In the genomic region with DNA sequence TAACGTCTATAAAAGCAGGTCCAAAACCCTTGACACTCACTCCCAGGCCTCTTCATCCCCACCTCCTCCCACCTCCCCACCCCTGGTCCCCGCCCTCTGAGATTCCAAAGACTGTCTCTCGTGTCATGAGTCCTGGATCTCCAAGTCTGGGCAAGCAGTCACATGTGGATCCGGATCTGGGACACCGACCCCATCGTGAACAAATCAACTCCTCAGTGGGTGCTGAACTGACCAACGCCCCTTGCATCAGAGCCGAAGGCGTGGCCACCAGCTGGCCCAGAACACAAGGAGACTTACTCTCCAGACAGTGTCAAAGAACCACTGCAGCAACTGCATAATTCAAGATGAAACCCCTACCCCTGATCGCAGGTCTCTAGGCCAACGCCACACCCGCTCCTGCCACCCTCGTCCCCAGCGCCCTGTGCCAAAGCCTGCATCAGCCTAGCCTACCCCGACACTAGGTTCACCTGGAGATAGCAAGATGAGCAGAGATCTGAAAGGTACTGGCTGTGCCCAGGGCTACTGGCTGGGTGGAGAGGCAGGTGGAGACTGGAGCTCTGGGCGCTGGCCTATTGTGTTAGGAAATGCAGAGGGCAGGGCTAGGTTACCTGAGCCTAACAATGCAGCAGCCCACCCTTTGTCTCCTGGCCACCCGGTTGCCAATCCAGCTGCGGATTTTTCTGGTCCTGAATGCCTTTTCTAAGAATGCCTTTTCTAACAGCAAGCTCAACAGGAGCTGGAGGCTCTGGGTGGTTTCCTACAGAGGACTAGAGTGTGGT, we compare ENCODE assay signal across 23 mouse cellular contexts. TPM values are rescaled to one million over a fixed set of nuclear protein-coding genes. Genes with fewer than 3 reads are reported as not detected.
DNase-seq lines count a peak whose midpoint lies in the region; ATAC-seq and TF ChIP-seq lines count a peak whose summit lies in the region.
"Had no signal": no experiment of that assay in that cellular context is flagged by ENCODE, and none has a peak within 500 bp of the region (broad histone marks: within the 10 kb centered on the region; RNA-seq: fewer than 3 reads in every experiment).

A gene (minus strand): TSS at position 533 of the 779 bp plus-strand sequence.

- H3K9me3 ChIP-seq in embryonic facial prominence, embryonic 12.5 days, result no peaks in the 10 kb centered on the region
- no peaks in the 10 kb centered on the region for H3K9me3 ChIP-seq in embryonic facial prominence, embryonic 10.5 days
- no peaks in the 10 kb centered on the region for H3K9me3 ChIP-seq in intestine, postnatal 0 days (ENCODE audit: control insufficient read depth)
- H3K9me3 ChIP-seq in intestine, embryonic 16.5 days (ENCODE audit: control insufficient read depth, low read length), result no peaks in the 10 kb centered on the region
- no peaks in the 10 kb centered on the region for H3K9me3 ChIP-seq in embryonic facial prominence, embryonic 14.5 days (ENCODE audit: control insufficient read depth, low read length)
- H3K9me3 ChIP-seq: forebrain, embryonic 12.5 days; G1E; heart, embryonic 13.5 days; intestine, embryonic 15.5 days had no signal

- H3K27ac ChIP-seq in embryonic facial prominence, embryonic 12.5 days, result no peak within 1 kb of the TSS
- H3K27ac ChIP-seq in embryonic facial prominence, embryonic 10.5 days (replicated peaks), result no peak within 1 kb of the TSS
- no peak within 1 kb of the TSS for H3K27ac ChIP-seq in intestine, postnatal 0 days (ENCODE audit: low read depth, low read length)
- H3K27ac ChIP-seq in intestine, embryonic 16.5 days (ENCODE audit: low read length), result no peak within 1 kb of the TSS
- no peak within 1 kb of the TSS for H3K27ac ChIP-seq in embryonic facial prominence, embryonic 14.5 days (replicated peaks; ENCODE audit: low read depth, low read length)
- H3K27ac ChIP-seq: forebrain, embryonic 12.5 days; heart, embryonic 13.5 days; hindbrain, embryonic 14.5 days; intestine, embryonic 15.5 days had no signal

- no peak within 1 kb of the TSS for H3K4me3 ChIP-seq in embryonic facial prominence, embryonic 12.5 days
- no peak within 1 kb of the TSS for H3K4me3 ChIP-seq in embryonic facial prominence, embryonic 10.5 days
- no peak within 1 kb of the TSS for H3K4me3 ChIP-seq in intestine, postnatal 0 days (ENCODE audit: low read depth, low read length)
- no peak within 1 kb of the TSS for H3K4me3 ChIP-seq in intestine, embryonic 16.5 days (ENCODE audit: low read length)
- H3K4me3 ChIP-seq in embryonic facial prominence, embryonic 14.5 days (ENCODE audit: low read depth, low read length), result no peak within 1 kb of the TSS
- H3K4me3 ChIP-seq: forebrain, embryonic 12.5 days; heart, embryonic 13.5 days; intestine, embryonic 15.5 days had no signal

- 74% methylated on average over 18 of the region's 18 CpGs for WGBS in embryonic facial prominence, embryonic 12.5 days
- WGBS in embryonic facial prominence, embryonic 10.5 days, result 75% methylated on average over 18 of the region's 18 CpGs
- WGBS in intestine, postnatal 0 days, result 70% methylated on average over 18 of the region's 18 CpGs
- WGBS in intestine, embryonic 16.5 days, result 71% methylated on average over 18 of the region's 18 CpGs
- 75% methylated on average over 18 of the region's 18 CpGs for WGBS in embryonic facial prominence, embryonic 14.5 days

- H3K4me1 ChIP-seq in embryonic facial prominence, embryonic 12.5 days, result no peaks in the 10 kb centered on the region
- H3K4me1 ChIP-seq in embryonic facial prominence, embryonic 10.5 days, result no peaks in the 10 kb centered on the region
- H3K4me1 ChIP-seq in intestine, postnatal 0 days (replicated peaks; ENCODE audit: control insufficient read depth, insufficient read depth, low read length), result no peaks in the 10 kb centered on the region
- no peaks in the 10 kb centered on the region for H3K4me1 ChIP-seq in intestine, embryonic 16.5 days (ENCODE audit: control insufficient read depth, insufficient read depth, low read length)
- H3K4me1 ChIP-seq in embryonic facial prominence, embryonic 14.5 days (ENCODE audit: control insufficient read depth, insufficient read depth, low read length), result no peaks in the 10 kb centered on the region
- H3K4me1 ChIP-seq: forebrain, embryonic 12.5 days; heart, embryonic 13.5 days; intestine, embryonic 15.5 days had no signal

- H3K36me3 ChIP-seq in embryonic facial prominence, embryonic 12.5 days, result no peaks in the 10 kb centered on the region
- H3K36me3 ChIP-seq in embryonic facial prominence, embryonic 10.5 days (replicated peaks), result no peaks in the 10 kb centered on the region
- H3K36me3 ChIP-seq in intestine, postnatal 0 days (ENCODE audit: control insufficient read depth, insufficient read depth), result no peaks in the 10 kb centered on the region
- no peaks in the 10 kb centered on the region for H3K36me3 ChIP-seq in intestine, embryonic 16.5 days (ENCODE audit: control insufficient read depth, insufficient read depth, low read length)
- H3K36me3 ChIP-seq in embryonic facial prominence, embryonic 14.5 days (ENCODE audit: control insufficient read depth, insufficient read depth, low read length), result no peaks in the 10 kb centered on the region
- H3K36me3 ChIP-seq: forebrain, embryonic 12.5 days; G1E; heart, embryonic 13.5 days; intestine, embryonic 15.5 days had no signal

- TF ChIP-seq CTCF in intestine, postnatal 0 days (IDR thresholded peaks at IDR 0.05; ENCODE audit: low read depth), result no peak

- DNase-seq in embryonic facial prominence, embryonic 10.5 days (ENCODE audit: low spot score), result no peak
- peak; percentile 59 for DNase-seq in ES-CJ7 (ENCODE audit: low read depth, low spot score)
- DNase-seq in embryonic facial prominence, embryonic 14.5 days (ENCODE audit: low spot score), result no peak
- DNase-seq in spleen, postnatal 36 days (ENCODE audit: low spot score in 2 of 2), result no peak
- DNase-seq: adrenal gland, postnatal 14 days; B cell, adult 2 months; cerebellum, adult 11-12 months; cerebellum, adult 9-10 months; cerebellum, postnatal 25 days; gastrocnemius, postnatal 25 days; heart, postnatal 4 days had no signal

- H3K4me2 ChIP-seq in embryonic facial prominence, embryonic 12.5 days (replicated peaks), result no peak within 1 kb of the TSS
- no peak within 1 kb of the TSS for H3K4me2 ChIP-seq in intestine, postnatal 0 days (replicated peaks; ENCODE audit: low read depth)
- no peak within 1 kb of the TSS for H3K4me2 ChIP-seq in intestine, embryonic 16.5 days (ENCODE audit: low read depth, low read length)
- no peak within 1 kb of the TSS for H3K4me2 ChIP-seq in embryonic facial prominence, embryonic 14.5 days (ENCODE audit: low read depth, low read length)
- H3K4me2 ChIP-seq: forebrain, embryonic 12.5 days; heart, embryonic 13.5 days; hindbrain, embryonic 14.5 days; intestine, embryonic 15.5 days had no signal

- no peaks in the 10 kb centered on the region for H3K27me3 ChIP-seq in embryonic facial prominence, embryonic 12.5 days
- H3K27me3 ChIP-seq in embryonic facial prominence, embryonic 10.5 days (replicated peaks; ENCODE audit: low read depth, poor library complexity, severe bottlenecking), result no peaks in the 10 kb centered on the region
- H3K27me3 ChIP-seq in intestine, postnatal 0 days (replicated peaks; ENCODE audit: control insufficient read depth, insufficient read depth, low read length), result no peaks in the 10 kb centered on the region
- H3K27me3 ChIP-seq in intestine, embryonic 16.5 days (replicated peaks; ENCODE audit: control insufficient read depth, insufficient read depth, low read length), result no peaks in the 10 kb centered on the region
- no peaks in the 10 kb centered on the region for H3K27me3 ChIP-seq in embryonic facial prominence, embryonic 14.5 days (replicated peaks; ENCODE audit: control insufficient read depth, insufficient read depth, low read length)
- H3K27me3 ChIP-seq: forebrain, embryonic 12.5 days; heart, embryonic 13.5 days; intestine, embryonic 15.5 days had no signal

- no peak within 1 kb of the TSS for H3K9ac ChIP-seq in embryonic facial prominence, embryonic 12.5 days
- H3K9ac ChIP-seq in intestine, postnatal 0 days (ENCODE audit: low read depth, low read length), result no peak within 1 kb of the TSS
- H3K9ac ChIP-seq in intestine, embryonic 16.5 days (ENCODE audit: low read depth, low read length), result no peak within 1 kb of the TSS
- H3K9ac ChIP-seq in embryonic facial prominence, embryonic 14.5 days (ENCODE audit: low read depth, low read length), result no peak within 1 kb of the TSS
- H3K9ac ChIP-seq: forebrain, embryonic 12.5 days; heart, embryonic 13.5 days; hindbrain, embryonic 14.5 days; intestine, embryonic 15.5 days had no signal

- 0 out of 2 replicates have a peak, but pooled peaks have one; percentile 47 for ATAC-seq in embryonic facial prominence, embryonic 12.5 days (ENCODE audit: insufficient number of reproducible peaks, insufficient read depth, low FRiP score, low TSS enrichment)
- 0 out of 2 replicates have a peak, but pooled peaks have one; percentile 13 for ATAC-seq in intestine, postnatal 0 days
- ATAC-seq in intestine, embryonic 16.5 days, result no peak
- ATAC-seq in embryonic facial prominence, embryonic 14.5 days (ENCODE audit: low read depth), result 0 out of 2 replicates have a peak, but pooled peaks have one; percentile 26
- ATAC-seq: activated CD4-positive, CD25-positive, alpha-beta regulatory T cell, adult 4 months; CD4-positive, CD25-positive, alpha-beta regulatory T cell, adult 4 months; forebrain, embryonic 16.5 days; intestine, embryonic 15.5 days had no signal

RNA-seq across cellular contexts. Expression of the gene that starts here (rescaled TPM):
- 0.34 and 0.42 TPM in 2 replicates for polyA plus RNA-seq in embryonic facial prominence, embryonic 12.5 days (2016; fragmentation: Nextera tagmentation; extraction: Ambion mirVana)
- polyA plus RNA-seq in embryonic facial prominence, embryonic 10.5 days (2016; fragmentation: Nextera tagmentation; extraction: Ambion mirVana), result 0.24 TPM in 1 of 2 replicates, not detected in the other
- polyA plus RNA-seq in intestine, postnatal 0 days (2015; fragmentation: Nextera tagmentation; extraction: Ambion mirVana), result 0.09 TPM in 1 of 2 replicates, not detected in the other
- 0.15 and 0.35 TPM in 2 replicates for polyA plus RNA-seq in intestine, embryonic 16.5 days (2015; fragmentation: Nextera tagmentation; extraction: Ambion mirVana)
- 0.38 and 0.41 TPM in 2 replicates for polyA plus RNA-seq in embryonic facial prominence, embryonic 14.5 days (2014; fragmentation: Nextera tagmentation; extraction: Ambion mirVana)
- polyA plus RNA-seq: activated CD4-positive, CD25-positive, alpha-beta regulatory T cell, adult 4 months; G1E; heart, embryonic 13.5 days; heart, postnatal 0 days; intestine, embryonic 15.5 days had no signal

Comparison
In these comparisons a context has a peak if more than half of its experiments do, and no peak if none do; other contexts are left out.
1. Peak in ATAC-seq in embryonic facial prominence, embryonic 12.5 days; RNA of the gene not detected or under 1 TPM.
2. Peak in ATAC-seq in intestine, postnatal 0 days; RNA of the gene not detected or under 1 TPM.
3. Peak in ATAC-seq in embryonic facial prominence, embryonic 14.5 days; RNA of the gene not detected or under 1 TPM.